Mouse (Mus musculus): ENCODE measurements around the gene Ppp3ca.

Ppp3ca gene

DNA sequence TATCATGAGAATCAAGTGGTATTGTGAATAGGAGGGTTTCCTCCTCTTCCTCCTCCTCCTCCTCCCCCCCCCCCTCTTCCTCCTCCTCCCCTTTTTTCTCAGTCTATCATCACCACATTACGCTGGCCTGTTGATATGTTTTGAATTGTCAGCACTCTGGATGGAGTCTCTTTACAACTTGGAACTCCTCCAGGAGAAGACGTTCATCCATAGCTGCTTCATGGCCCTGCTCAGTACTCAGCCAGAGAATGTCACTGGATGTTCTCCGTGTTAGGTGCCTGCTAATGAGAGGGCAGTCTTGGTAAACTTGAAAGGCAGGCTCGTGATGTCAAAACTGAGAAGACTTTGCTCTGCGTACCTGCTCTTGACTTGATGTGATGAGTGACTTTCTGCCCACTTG lies 149.1 kb downstream of the Ppp3ca start:
- 59% methylated on average over 5 of the region's 5 CpGs for WGBS

DNA sequence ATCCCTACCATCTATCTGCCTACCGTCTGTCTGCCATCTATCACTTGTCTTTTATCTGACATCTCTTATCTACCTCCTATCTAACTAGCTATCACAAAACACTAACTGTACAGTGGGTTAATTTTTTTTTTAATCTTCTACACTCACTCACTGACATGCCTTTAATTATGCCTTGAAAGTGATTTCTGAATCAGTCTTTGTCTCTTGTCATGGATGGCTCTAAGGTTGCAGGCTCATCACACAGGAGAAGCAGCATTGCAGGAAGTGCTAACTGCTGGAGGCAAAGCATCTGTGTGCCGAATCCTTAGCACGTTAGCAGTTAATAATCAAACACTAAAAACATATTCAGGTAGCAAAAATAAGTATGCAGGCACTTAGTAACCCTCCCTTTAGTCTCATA lies 151.1 kb downstream of the Ppp3ca start:
- WGBS = 77% methylated on average over 3 of the region's 3 CpGs

DNA sequence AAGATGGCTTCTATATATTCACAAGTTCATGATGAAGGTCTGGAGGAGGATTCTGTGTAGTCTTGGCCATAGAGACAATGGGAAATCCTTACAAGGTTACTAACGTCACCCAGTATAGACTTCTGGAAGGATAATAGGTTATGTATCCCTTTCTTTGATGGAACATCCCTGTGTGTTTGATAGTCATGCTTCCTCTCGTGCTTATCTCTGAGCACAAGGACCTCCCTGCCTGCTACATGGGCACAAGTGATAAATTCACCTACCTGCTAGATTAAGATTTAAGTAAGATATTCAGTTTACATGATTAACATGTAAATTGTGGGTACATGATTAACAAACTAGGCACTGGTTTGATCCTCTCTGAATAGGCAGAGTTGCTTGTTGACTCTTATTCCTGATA lies 152.1 kb downstream of the Ppp3ca start:
- WGBS = 84% methylated on average over 2 of the region's 2 CpGs

DNA sequence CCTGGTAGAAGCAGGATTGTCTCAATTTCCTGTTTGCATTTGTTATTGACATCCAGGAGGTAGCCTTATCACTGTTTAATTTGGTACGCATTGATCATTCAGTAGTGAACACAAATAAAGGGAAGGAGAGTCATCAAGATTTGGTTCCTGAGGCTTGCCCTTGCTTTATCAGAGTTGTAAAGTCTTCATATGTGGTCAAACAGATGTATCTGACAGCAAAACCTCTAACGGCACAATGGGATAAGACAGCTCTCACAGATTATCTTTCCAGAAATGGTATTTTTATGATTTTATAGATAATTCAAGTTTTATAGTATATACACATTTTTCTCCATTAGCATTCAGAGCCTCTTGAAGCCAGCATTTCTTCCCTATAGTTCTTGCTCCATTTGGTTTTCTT lies 152.5 kb downstream of the Ppp3ca start:
- WGBS = 82% methylated on average over 2 of the region's 2 CpGs

DNA sequence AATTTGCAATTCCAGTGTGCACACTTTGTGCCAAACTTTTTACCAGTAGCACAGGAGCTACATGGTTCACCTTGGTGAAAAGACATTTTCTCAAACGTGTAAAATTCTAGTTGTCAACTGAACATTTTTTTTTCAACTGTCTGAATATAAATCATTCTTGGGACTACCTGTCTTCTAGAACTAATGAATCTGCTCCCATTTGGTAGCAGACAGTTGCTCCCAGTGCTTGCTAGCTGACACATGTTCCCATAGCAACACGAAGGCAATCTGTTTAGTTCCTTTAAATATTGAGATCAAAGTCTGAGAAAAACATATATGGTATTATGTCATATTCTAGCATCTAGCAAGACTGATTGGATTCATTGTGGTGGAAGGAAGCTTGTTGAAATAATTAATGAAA lies 158.5 kb downstream of the Ppp3ca start:
- WGBS = 33% methylated on average over 2 of the region's 2 CpGs

DNA sequence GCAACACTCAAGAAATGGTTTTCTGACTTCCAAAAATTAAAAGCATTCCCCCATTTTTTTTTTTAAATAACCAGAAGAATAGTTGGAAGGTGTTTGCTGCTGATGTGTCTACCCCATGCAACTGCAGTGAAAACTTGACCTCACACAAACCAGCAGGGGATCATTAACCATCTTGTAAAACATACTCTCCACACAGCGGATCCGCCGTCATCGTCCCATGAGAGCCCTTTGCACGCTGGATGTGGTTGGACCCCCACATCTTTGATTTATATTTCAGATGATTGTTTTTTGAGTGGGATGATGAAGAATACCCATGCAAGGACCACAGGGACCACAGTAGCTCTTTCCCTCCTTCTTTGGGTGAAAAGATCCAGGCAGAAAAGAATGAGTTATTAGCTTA lies 159.2 kb downstream of the Ppp3ca start:
- 83% methylated on average over 5 of the region's 5 CpGs for WGBS

DNA sequence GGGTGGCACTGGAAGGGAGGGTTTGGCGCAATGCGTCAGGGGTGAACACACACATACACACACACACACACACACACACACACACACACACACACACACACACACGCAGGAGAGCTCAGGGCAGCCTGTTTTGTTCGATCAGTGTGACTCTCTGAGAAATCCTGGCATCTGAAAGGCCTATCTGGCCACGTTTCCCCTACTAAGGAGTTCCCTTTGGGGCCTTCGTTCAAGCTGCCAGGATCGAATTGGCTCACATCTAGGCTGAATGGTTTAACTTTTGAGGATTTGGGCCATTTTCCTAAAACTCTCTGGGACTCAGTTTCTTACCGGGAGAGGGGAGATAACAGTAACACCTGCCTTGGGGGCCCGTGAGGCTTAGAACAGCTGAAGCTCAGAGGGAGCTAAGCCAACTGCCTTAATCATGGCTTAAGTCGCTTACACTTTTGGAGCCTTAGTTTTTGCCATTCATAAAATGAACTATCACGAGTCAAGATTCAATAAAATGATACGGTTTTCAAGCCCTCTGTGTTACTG lies 160.8 kb downstream of the Ppp3ca start:
- WGBS = 45% methylated on average over 12 of the region's 12 CpGs

DNA sequence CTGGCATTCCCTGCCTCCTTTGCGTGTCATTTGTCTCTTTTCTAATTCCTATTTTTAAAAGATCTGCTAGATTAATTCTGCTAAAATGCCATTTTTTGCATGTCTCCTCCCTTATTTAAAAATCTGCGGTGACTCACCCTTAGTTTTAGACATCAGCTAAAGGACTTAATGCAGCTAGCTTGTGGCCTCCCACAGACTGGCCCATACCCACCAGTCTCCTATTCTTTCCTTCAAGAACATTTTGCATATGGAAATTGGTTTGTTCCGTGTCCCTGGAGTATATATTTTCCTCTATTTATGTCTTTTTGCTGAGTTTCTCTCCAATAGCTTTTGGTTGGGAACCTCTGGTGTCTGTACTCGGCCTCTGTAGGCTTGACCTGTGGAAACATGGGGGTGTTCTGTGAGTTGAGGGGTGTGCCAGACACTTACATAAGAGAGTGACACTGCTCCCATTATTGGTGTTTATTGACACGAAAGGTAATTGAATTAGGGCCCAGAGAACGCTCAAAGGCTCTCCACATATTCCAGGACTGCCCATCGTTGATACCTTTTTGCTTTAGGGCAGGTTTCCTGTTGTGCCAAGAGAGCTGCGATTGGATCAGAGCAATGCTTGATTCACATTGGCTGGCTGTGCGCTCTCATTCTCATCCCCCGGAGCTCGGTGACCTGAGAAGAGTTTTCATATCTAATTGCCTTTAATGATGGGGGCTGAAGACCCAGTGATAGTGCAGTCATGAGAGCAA lies 163.2 kb downstream of the Ppp3ca start:
- WGBS = 33% methylated on average over 11 of the region's 11 CpGs

DNA sequence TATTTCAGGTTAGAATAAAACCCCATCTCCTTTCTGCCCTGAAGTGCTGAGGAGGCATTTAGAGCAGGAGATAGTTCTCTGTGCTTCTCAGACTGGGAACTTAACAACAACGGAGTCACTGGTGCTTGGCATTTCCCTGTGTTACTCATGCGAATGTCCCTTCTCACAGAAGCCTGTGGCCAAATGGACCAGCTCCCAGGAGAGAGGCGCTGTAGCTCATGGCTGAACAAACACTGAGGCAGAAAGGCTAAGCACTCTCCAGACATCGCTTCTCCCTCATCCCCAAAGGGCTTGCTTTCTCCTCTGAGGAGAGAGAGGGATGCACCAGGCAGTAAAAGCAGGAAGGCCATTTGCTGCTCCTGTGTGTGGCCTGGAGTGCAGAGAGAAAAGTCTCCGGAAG lies 164.0 kb downstream of the Ppp3ca start:
- 11% methylated on average over 5 of the region's 5 CpGs for WGBS

DNA sequence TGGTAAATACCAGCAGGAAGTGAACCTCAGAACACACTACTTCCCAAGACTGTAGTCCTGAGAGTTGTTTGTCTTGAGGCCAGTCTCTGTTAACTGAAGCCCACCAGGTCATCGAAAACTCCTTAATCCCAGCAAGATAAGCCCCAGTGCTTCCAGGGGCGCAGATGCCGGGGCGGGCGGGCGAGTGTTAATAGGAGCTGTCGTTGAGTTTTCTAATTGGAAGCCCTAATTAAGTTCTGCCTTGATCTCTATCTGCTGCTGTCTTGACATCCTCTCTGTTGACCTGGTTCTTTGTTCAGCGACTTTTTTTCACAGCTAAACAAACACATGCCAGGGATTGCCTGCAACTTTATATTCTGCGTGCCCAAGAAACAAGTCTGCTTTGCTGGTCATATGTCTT lies 165.9 kb downstream of the Ppp3ca start:
- 46% methylated on average over 9 of the region's 9 CpGs for WGBS

DNA sequence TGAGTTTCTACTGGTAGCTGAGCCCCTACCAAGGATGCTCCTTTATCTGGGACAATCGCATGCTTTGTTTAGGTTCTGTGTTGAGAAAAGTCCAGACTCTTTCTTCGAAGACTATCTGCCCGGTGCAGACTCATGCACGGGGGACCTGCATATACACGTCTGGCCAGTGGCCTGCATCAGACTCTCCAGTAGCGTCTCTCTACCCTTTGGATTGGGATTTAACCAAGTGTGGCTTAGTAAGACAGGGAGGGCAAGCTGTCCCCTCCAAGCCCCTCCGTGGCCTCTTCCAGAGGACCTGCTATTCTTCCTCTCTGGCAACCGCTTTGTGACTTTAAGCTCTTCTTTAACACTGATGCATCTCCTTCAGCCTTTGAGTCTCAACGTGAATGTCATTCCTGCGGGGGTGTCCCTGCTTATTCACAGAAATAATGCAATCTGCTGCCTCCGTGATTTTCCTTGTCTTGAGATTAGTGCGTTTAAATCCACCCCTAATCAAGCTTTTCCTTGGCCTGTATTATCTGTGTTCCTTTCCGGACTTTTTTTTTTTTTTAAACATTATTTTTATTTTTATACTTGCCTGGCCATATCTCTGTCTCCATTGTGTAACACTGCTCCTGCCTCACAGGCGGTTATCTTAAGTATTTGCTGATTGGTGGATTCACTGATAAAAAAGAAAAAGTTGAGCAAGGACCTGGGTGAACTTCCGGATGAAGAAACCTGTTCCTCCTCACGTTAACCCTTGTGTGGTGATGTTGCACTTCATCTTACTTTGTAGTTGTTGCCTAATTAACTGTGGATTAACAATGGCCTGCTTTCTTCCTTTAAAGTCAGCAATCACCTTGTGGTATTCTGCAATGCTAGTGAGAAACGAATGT lies 166.6 kb downstream of the Ppp3ca start:
- 36% methylated on average over 17 of the region's 17 CpGs for WGBS

DNA sequence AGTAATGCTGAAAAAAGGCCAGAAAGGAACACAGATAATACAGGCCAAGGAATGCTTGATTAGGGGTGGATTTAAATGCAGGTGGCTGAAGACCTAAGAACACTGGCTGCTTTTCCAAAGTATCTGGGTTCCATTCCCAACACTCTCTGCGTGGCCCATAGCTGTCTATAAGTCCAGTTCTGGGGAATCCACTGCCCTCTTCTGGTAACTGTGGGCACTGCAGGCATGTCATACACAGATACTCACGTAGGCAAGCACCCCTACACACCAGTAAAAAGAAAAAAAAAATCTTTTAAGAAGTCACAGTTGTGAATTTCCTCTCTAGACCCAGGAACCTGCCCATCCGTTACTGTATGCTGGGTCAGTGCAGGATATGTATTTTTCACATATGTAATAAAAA lies 167.7 kb downstream of the Ppp3ca start:
- 82% methylated on average over 3 of the region's 3 CpGs for WGBS

DNA sequence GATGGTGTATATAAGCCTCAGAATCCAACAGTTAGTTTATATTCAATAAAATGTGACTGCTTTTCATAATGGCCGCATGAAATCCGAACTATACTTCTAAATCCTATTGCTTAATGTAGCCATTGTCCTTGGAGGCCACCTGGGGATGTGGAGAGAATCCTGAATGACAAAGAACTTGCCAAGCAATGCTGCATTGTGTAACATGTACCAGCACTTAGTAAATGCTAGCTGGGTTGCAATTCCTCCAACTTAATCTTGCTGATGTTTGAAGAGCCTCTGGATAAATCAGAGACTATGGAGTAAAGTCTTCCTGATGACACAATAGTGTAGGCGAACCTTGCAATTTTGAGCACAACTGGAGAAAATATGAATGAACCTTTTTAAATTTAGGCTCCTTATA lies 171.4 kb downstream of the Ppp3ca start:
- 55% methylated on average over 3 of the region's 3 CpGs for WGBS

DNA sequence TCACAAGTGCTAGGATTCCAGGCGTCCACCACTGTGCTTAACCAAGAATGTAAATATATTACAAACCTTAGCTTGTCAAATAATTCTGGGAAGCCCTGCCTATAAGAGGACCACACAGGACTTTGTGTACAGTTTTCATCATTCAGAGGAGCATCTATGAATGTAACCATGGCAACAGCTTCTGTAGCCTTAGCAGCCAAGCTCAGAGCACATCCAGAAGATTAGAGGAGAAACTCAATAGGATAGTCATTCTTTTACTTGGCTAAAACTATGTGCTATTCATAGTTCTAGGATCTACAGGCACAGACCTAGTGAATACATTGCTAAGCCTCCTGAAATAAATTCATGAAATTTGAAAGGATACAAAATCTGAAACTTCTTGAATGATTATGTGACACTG lies 172.5 kb downstream of the Ppp3ca start:
- WGBS = 65% methylated on average over 1 of the region's 1 CpGs

DNA sequence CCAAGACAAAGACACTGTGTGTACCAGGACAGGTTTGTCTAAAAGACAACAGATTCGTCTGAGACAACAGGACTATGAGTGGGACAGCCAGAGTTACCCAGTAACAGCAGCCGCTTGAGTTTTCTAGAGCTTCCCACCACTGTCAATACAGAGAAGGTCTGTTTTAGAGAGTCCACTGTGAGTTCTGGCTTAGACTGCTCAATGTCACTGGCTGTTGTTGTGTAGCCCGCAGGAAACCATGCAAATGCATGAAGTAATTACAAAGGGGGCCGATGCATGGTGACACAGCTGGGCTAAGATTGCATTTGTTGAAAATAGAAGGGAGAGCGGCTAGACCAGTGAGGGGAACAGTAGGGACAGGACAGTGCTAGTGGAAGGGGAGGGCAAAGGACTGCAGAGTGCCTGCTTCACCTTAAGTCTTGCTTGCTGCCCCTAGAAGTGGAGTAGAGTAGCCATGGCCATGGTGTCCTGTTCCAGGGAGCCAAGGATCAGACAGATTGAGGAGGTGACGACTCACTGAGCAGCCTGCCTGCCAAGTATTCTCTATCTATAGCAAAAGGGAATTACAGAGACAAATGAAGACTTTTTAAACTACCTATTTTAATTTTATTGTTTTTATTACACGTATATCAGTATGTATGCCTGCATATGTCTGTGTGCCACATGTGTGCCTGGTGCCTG lies 174.0 kb downstream of the Ppp3ca start:
- 37% methylated on average over 7 of the region's 7 CpGs for WGBS

DNA sequence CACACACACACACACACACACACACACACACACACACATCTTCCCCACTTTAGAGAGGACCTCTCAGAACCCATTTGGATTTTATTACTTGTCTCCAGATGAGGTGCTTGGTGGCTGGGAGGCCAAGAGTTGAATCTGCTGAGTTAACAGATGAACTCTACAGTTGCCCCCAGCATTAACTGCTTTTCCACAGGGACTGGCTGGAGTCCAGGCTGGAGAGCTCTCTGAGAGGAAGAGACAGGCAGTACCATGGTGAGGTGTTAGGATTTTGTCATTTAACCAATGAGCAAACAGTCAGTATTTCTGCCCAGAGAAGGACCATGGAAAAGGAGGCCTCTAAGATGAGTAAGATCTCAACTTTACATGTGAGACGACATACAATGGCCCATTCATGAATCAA lies 179.1 kb downstream of the Ppp3ca start:
- 88% methylated on average over 1 of the region's 1 CpGs for WGBS

DNA sequence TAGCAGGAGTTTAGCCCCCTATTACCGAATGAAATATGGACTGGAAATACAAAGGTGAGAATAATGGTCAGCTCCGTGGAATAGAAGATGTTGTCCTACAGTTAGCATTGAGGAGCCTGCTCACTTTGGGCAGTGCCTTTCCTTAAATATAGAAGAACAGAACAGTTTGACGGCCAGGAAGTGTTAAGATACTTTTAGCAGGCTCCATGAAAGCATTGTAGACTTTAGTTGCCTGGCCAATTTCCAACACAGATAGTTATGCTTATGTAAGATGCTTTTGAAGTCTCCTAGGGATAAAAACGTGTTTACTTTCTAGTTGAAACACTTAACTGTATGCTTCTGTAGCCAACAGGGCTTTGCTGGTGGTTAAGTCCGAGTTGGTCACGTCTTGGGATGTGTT lies 183.0 kb downstream of the Ppp3ca start:
- WGBS = 46% methylated on average over 6 of the region's 6 CpGs

DNA sequence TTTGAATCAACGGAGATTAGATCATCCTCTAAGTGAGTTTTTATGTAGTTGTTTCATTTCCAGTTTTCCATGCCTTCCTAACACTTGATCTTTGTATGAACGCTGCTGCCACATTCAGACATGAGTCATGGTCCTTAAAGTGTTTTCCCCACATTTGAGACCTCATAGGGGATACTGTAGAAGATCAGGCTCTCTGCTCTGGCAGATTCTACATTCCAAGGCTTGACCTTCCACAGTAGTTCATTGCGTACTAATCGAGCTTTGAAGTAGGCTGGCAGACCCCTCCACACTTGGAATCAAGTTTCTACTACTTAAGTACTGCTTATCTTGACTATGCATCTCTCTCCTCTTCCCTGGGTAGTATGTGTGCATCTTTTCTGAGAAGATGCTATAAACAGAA lies 183.7 kb downstream of the Ppp3ca start:
- WGBS = 69% methylated on average over 4 of the region's 4 CpGs

DNA sequence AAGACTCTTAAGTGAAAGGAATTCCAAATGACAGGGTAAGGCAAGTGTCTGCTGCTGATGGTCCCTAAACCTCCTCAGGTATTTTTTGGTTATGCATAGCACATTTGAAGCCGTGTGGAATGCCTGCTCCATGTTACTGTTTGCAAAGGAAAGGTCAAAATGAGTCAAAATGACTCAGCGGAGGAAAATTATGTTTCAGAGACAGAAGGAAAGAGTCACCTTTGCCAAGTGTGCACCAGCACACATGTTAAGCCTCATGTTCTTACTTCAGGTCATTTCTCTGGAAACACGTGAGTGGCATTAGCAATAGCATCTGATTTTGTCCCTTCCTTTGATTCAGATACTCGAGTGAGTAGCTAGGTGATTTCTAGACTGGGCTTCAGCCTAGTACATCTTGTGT lies 186.1 kb downstream of the Ppp3ca start:
- WGBS = 57% methylated on average over 4 of the region's 4 CpGs

DNA sequence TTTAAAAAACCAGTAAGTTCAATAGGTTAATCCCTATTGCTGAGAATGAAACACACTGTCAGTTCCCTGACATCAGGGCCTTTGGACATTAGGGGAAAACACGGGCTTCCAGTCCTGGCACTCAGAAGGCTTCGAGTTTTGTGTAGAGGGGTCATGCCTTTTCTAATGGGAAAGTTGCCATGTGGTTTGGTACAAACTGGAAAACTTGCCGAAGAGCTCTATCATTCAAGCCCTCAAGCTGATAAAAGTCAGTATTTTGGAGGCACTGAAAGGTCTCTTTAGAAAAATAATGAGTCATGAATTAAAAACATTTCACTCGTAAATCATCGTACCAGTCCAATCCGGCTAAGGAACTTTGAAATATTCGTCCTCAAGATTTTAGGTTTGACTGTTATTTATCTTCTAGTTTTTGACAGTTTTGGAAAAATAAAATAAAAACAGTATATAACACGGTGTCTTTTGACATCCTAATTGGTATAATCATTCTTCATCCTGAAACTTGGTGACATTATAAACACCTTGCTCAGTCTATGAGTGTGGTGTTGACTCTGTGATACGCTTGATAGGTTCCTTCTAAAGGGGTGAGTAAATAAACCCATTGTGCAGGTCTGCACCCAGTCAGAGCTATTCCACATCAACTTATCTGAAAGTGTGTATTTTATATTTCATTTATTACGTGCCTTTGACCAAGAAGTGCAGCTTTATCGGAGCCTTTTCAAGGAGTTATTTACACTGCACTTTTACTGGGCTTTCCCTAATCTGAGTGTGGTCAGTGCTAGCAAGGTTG lies 192.3 kb downstream of the Ppp3ca start:
- 73% methylated on average over 11 of the region's 11 CpGs for WGBS

DNA sequence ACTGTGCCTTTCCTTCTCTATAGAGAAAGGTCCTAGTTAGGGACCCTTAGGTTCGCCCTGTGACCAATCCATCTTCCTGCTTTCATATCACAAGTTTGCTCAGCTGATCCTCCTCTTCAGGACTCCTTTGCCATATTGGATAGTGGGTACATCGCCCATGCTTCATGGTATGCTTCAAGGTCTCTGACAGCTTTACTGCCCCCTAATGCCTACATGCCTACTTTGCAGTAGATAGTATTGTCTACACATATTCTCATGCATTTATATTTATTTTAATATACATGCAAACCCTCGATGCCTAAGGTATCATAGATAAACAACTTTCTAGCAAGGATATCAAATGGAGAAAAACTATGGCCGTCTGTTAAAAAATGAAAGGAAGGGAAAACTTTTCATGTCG lies 193.2 kb downstream of the Ppp3ca start:
- 85% methylated on average over 5 of the region's 5 CpGs for WGBS
